Mouse (Mus musculus) brain, embryonic 18.5 days (tissue): ENCODE results near the gene Aipl1.

ENCODE experiments used
- DNase-seq: peaks from one replicate; pipeline ENCODE4 v3.0.0-alpha.2; 2012; ENCODE audit warnings: low read depth, low spot score

The Aipl1 gene

GRCm38 (mm10) chr11:72050168-72050894 lies 13.0 kb upstream of the Aipl1 start:
- no peak for DNase-seq

- DNase-seq, result no peak
Measured at GRCm38 (mm10) chr11:72049171-72049759, 12.0 kb upstream of the Aipl1 start.

GRCm38 (mm10) chr11:72048730-72049129 lies 11.4 kb upstream of the Aipl1 start:
- no peak for DNase-seq

GRCm38 (mm10) chr11:72044231-72044630 lies 6.9 kb upstream of the Aipl1 start:
- DNase-seq, result no peak

- DNase-seq, result no peak
Measured at GRCm38 (mm10) chr11:72042631-72043030, 5.3 kb upstream of the Aipl1 start.

- DNase-seq, result peak; percentile 84
Measured at GRCm38 (mm10) chr11:72041768-72042607, 4.7 kb upstream of the Aipl1 start, which contains the start of gene Pimreg. Gene Pimreg (plus strand): TSS chr11:72042032.

GRCm38 (mm10) chr11:72041290-72041767 lies 4.0 kb upstream of the Aipl1 start:
- no peak for DNase-seq

GRCm38 (mm10) chr11:72039599-72040386 lies 2.5 kb upstream of the Aipl1 start:
- DNase-seq, result no peak

- DNase-seq, result peak; percentile 58
Measured at GRCm38 (mm10) chr11:72037996-72038395, 687 bp upstream of the Aipl1 start.

- no peak for DNase-seq
Measured at GRCm38 (mm10) chr11:72032589-72032988, 4.7 kb downstream of the Aipl1 start.

- DNase-seq, result no peak
Measured at GRCm38 (mm10) chr11:72032091-72032490, 5.2 kb downstream of the Aipl1 start.

GRCm38 (mm10) chr11:72031353-72031752 lies 6.0 kb downstream of the Aipl1 start:
- DNase-seq, result no peak

GRCm38 (mm10) chr11:72029143-72029542 lies 8.2 kb downstream of the Aipl1 start:
- DNase-seq, result no peak

- DNase-seq, result no peak
Measured at GRCm38 (mm10) chr11:72027836-72028235, 9.5 kb downstream of the Aipl1 start.

GRCm38 (mm10) chr11:72026516-72026915 lies 10.8 kb downstream of the Aipl1 start:
- DNase-seq, result no peak

GRCm38 (mm10) chr11:72025843-72026242 lies 11.5 kb downstream of the Aipl1 start:
- no peak for DNase-seq

- no peak for DNase-seq
Measured at GRCm38 (mm10) chr11:72024193-72024781, 13.0 kb downstream of the Aipl1 start.

- no peak for DNase-seq
Measured at GRCm38 (mm10) chr11:72023581-72023980, 13.7 kb downstream of the Aipl1 start.

- DNase-seq, result no peak
Measured at GRCm38 (mm10) chr11:72022827-72023226, 14.5 kb downstream of the Aipl1 start.

- DNase-seq, result no peak
Measured at GRCm38 (mm10) chr11:72021015-72021414, 16.3 kb downstream of the Aipl1 start.

GRCm38 (mm10) chr11:72017253-72017601 lies 20.1 kb downstream of the Aipl1 start:
- no peak for DNase-seq
